Mouse (Mus musculus): ENCODE data around the gene Dbp.

Gene Dbp

DNA sequence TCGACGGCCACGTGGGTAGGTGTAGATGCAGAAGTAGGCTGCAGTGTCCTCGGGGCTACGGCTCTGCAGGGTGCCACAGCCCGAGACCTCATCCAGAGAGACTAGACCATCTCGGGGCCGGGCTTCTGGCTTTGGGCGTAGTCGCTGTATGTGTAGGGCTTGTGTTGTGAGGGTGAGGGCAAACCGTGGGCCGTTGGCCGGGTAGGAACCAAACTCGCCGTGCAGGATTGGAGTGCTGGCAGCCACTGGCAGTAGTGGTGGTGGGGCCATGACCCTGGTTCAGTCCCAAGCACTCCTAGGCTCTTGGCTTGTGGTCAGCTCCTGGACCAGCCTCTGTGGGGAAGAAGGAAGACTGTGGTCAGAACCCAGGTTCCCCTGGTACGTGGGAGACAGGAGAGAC is 8.5 kb downstream of the Dbp start:
- peak; percentile 50 for DNase-seq

DNA sequence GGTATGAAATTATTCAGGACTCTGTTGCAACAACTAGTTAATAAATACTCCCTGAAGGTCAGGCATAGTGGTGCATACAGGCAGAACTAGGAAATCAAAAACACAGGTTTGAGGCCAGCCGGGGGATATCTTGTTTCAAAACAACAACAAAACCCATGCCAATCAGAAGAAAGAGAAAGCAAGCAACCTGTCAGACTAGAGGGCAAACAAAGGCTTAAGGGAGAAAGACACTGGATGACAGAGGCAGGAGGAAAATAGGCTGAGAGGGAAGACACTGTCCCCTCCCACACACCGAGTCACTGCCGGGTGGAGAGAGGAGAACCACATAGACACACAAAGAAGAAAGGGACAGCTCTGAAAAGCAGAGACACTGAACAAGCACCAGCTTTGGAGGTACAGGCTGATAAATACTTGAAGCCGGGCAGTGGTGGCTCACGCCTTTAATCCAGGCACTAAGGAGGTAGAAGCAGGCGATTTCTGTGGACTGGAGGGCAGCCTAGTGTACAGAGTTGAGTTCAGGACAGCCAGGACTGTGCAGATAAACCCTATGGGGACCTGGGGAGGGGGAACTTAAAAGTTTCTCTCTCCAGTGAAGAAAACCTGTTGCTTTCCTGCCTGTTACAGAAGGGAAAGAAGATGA is 9.1 kb downstream of the Dbp start:
- DNase-seq, result peak; percentile 22

DNA sequence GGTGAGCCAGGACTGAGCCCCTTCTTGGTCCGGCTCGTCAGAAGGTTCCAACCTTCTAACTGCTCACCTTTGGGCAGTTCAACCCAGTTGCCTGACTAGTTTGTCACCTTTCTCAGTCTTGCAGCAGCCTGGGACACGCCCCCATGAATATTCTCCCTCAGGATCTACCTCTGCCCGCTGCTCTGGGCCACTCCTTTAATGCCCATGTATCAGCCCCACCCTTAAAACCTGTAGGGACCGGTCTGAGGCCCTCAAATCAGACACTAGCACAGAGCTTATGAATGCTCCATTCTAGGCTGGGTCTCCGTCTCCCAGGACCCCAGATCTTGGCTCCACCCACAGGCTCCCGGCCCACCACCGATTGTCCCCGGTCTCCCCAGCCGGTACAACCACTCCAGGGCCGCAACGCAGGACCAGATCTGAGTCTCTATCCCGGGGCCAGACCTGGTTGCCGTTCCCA is 9.8 kb downstream of the Dbp start:
- DNase-seq, result no peak

DNA sequence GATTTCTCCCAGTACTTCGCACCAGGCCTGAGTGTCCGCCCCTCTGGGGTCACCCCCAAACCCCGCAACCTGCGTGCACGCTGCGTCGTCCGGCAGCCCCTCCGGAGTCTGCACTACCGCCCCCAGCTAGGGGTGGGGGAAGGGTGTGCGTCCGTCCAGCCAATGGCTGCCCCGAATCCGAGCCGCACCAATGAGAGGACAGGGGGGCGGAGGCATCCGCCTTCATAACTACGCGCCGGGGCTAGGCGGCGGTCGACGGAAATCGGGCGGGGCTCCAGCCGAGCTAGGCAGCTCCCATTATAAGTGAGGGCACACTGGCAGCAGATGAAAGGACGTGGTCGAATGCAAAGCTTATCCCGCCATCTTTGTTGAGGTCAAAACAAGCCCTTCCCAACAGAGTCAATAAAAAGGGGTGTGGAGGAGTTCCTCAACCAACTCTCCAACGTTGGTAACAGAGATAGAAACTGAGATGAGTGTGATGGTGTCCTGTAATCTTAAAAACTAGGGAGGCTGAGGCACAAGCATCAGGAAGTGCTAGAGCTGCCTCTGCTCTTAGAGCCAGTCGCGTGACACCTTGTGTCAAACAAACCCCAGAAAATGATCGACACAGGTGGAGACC is 10.3 kb downstream of the Dbp start, which contains the start of gene Rpl18:
TSS of gene Rpl18 (plus strand) at position 368 of the 619 bp plus-strand sequence.
- peak; percentile 97 for DNase-seq

DNA sequence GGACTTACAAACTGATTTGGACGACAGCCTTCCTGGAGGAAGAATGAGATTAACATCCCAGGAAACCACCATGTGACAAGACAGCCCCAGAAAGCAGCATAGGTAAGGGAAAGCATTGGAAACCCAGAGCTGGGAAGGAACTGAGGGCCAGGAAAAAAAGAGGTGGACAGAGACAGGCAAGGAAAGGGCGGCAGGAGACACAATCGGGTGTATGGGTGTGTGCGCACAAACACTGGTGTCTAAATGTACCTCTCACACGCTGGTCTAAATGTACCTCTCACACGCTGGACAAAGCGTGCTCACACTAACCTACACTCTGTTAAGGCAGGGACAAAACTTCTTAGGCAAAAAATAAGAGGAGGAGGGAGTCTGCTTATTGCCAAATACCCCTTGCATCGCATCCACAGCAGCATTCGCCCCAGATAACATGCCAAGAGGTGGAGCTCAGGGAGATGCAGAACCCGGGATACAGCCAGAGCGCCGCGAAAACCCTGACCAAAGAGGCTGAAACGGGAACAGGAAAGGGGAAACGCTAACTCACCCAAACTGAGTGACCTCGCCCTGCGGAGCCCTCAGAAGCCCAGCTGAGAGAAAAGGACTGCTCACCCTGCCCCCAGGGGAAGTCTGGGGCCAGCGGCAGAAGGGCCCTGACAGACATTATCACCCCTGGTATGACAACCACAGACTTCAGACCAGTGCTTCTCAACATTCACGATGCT is 11.0 kb downstream of the Dbp start:
- DNase-seq, result peak; percentile 29

DNA sequence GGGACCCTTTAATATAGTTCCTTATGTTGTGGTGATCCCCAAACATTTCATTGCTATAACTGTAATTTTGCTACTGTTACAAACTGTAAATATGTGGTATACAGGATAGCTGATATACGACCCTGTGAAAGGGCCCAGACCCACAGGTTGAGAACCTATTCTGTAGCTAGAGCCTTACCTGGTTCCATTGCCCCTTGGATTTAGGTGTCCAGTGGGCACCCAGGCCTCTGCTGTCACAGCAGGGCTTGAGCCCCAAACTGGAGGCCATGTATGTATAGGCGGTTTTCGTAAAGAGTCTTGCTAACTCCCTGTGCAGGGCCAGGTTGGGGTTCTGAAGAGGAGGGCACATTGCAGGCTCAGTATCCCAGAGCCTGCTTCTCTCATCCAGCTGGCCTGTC is 11.6 kb downstream of the Dbp start:
- no peak for DNase-seq

DNA sequence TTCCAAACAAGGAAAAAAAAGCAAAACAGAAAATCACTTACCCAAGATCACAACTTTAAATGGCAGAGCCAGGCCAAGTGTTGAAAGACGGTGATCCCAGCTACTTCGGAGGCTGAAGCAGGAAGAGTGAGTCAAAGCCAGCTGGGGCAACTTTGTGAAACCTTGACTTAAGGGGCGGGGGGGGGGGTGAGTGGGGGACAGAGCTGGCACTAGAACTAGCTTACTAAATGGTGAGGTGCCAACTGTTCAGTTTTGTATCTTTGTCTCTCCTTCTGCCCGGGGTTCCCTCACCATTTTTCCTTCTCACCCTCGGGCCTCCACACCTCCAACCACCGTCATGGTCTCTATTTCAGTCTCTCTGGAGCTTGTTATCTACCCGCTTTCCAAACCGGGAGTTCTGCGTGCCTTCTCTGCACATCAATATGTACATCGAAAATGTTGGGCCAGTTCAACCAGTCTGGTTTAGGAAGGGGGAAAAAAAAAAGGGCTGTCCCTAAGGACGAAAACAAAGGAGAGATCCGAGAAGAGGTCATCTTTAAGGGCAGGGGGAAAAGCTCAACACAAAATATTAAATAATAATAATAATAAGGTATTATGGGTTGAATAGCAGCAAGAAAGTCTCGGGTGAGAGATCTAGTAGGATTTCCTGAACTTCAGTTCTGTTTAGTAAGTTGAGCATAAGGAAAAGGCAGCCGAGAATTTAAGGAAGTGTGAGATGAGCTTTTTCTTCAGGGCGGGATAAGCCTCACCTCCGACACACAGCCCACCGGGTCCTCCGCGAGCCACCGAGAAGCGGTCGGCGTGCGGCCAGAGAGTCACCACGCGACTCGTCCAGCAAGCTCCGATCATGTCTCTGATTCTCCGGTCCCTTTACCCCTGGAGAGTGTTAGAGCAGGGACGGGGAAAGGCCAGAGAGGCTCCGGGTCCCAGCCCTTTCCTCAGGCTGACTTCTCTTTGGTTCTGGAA is 12.3 kb downstream of the Dbp start:
- no peak for DNase-seq

DNA sequence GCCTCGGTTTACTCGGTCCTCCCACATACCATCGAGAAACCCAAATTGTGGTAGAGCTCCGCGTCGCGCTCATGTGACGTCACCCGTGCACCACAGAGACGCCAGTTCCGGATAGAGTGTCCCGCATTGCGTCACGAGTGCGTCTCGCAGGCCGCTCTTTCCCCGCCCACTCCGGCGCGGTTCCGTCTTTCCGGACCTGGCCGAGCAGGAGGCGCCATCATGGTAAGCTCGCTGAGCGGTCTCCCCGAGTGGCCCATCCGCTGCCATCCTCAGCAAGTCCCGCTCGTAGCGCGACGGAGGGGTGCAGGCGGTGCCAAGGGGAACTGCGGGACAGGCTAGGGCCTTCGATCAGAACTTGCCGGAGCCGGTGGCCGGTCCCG is 13.0 kb downstream of the Dbp start, which contains the start of gene Sphk2:
TSS of gene Sphk2 (minus strand) at position 85 of the 380 bp plus-strand sequence.
- DNase-seq, result peak; percentile 98

DNA sequence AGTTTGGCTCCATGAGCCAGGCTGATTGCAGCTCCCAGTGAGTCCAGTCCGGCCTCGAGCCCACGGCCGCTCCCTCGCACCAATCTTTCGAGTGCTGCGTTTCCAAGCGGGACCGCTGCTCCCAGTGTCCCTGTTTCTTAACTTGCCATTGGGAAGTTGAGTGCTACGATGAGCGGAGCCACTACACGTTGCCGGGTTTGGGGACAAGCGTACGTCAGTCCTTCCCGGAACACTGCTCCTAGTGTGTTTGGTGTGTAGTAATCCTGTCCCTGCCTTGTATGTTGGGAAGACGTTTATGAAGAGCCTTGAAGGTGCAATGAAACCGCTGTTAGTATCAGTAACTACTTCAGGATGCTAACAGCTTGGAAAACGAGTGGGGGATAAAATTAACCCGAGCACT is 13.4 kb downstream of the Dbp start:
- no peak for DNase-seq

DNA sequence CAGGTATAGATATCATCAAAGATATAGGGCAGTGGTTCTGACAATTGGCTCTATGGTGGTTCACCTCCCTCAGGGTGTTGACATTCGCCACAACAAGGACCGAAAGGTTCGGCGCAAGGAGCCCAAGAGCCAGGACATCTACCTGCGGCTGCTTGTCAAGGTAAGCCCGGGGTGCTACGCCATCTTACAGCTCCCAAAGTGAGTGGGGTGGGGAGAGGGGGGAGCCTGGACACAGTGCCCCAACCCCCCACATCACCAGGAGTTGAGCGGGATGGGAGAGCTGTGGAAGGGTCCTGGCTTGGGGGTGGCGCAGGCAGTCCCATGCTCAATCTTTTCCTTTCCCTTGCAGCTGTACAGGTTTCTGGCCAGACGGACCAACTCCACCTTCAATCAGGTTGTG is 14.3 kb downstream of the Dbp start:
- no peak for DNase-seq

DNA sequence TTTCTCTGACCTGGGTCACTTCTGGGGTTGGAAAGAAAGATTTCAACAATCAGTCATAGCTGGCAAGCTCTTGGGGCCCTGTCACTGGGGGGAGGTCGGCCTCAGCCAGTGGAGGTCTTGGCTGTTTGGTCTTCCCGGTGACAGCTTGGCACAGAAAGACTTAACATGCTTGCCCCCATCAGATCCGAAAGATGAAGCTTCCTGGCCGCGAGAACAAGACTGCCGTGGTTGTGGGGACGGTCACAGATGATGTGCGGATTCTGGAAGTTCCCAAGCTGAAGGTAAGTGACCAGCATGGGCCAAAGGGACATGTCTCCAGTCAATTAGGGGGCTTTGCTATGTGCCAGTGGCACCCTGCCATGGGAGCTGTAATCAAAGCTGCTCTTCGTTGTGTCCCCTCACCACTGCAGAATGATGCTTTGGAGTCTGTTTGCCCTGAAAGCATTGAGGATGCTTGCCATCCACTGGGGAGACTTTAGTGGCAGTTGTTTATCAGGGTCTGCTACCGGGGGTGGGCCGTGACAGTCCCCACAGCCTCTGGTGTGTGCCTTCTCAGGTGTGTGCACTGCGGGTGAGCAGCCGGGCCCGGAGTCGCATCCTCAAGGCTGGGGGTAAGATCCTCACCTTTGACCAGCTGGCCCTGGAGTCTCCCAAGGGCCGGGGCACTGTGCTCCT is 15.0 kb downstream of the Dbp start:
- no peak for DNase-seq

DNA sequence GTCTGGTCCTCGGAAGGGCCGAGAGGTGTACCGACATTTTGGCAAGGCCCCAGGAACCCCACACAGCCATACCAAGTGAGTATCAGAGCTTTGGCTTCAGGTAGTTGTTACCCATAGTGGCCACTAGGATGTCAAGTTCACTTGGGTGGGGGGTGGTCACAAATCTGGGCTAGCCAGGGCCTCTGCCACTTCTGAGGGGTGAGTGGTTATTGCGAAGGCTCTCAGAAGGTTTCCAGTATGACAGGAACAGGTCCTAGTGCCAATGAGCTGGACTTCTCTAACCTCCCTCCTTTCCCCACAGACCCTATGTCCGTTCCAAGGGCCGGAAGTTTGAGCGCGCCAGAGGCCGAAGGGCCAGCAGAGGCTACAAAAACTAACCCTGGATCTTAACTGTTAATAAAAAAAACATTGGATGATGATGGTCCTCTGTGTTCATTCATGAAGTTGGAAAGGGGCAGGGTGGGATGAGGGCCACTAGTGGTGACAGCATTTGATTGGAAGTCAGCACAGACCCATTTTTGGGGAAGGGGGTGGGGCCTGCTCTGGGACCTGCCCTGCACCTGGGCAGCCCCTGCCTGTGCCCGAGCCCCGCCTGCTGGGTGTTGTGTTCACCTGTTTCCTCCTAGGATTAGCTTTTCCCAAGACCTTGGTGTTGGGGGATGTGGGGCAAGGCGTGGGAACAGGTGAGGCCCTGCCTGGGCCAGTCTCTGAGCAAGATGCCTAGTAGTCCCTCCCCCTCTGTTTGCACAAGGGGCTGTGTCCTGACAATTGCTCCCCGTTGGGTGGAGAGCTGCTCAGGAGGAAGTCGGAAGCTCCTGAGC is 15.7 kb downstream of the Dbp start, which contains the start of gene Fam83e:
TSS of gene Fam83e (plus strand) at position 800 of the 821 bp plus-strand sequence.
- DNase-seq, result no peak

DNA sequence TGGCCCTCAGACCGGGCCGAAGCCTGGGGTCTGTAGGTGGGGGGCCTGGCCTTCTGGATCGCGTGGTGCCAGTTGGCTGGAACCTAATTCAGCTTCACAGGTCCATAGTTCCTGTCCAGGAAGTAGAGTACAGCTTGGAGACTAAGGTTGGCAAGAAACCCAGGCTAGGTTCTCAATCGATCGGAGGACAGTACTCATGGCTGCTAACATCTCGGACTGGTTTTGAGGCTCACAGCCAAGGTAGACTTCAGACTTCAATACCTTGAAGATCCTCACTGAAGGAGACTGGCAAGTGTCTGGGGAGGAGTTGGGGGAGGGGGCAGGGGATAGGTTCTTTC is 16.3 kb downstream of the Dbp start:
- DNase-seq, result no peak

DNA sequence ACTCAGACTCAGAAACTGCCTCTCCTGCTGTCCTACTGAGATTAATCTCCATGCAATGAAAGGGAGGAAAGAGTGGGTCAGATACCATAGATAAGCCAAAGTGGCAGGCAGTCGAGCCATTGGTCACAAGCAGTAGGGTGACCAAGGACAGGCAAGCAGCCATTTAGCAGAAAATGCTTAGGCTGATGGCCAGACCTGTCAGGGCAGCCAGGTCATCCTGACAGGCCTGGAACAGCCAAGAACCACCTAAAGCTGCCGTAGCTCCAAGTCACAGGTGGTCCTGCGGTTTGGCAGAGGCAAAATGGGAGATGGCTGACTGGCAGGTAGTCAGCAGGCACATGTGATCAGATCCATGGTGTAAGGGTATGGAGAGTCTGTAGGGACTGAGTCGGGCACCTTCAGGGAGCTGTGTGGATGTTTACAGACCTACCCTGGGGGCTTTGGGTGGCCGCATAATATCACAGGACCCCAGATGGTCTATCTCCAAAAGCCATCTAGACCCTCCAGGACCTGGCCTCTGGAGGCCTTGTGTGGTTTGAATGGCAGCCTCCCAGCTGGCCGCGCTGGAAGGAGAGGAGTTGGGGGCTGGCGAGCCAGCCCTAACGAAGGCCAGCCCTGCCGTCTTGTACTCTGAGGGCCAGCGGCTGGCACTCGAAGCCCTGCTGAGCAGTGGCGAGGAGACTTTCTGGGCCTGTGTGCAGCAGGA is 16.9 kb downstream of the Dbp start:
- DNase-seq, result no peak

DNA sequence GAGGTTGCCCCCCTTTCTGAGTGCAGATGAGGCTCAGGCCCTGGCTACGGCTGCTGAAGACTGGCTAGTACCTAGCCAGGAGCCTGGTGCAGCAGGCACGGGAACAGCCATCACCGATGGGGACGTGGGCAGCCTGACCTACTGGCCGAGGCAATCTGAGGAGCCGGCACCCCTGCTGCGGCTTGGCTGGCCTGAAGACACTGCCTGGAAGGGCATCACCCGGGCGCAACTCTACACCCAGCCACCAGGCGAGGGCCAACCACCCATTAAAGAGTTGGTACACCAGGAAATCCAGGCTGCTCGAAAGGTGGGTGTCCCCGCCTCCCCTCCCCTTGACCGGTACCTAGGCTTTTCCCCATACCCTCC is 17.4 kb downstream of the Dbp start:
- no peak for DNase-seq

DNA sequence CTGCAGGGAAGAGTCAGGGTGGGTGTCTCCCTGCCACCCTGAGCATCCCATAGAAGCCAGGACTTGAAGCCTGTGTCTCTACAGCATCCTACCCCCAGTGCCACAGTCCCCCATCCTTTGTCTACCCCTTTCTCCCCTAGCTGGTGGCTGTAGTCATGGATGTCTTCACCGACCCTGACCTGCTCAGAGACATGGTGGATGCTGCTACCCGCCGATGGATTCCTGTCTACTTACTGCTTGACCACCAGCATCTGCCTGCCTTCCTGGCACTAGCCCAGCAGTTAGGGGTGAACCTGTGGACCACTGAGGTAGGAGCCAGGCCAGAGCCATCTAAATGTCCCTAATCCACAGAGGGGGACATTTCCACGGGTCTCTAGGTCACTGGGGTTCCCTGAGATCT is 18.4 kb downstream of the Dbp start:
- DNase-seq, result no peak

DNA sequence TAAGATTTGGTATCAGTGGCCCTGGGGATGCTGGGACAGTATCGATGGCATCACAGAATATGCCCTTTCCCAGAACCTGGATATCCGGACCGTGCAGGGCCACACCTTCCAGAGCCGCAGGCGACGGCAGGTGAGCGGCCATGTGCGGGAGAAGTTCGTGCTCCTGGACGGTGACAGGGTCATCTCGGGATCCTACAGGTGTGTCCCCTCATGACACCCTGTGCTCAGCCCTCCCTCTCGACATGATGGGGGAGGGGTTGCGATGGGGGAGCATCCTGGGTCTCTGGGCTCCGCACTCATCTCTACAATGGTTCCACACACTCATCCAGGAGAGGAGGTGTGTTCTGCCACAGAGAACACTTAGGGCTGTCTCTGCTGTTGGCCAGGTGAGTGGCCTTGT is 18.9 kb downstream of the Dbp start:
- no peak for DNase-seq

DNA sequence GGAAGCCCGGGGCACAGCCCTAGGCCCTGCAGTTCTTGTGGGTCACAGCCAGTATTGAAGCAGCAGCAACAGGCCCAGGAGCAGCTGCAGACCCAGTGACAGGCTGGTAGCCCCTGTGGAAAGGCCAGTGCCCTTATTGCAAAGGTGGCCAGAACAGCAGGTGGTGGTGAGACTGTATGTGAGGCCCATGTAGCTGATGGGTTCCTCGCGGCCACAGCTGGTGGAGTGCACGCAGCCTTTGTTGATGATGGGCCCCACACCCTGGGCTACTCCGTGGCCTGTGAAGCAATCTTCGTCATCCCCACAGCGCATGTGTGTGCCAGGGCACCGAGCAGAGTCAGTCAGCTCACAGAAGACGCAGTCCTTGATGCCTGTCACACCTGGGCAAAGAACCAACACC is 20.3 kb downstream of the Dbp start:
- no peak for DNase-seq

DNA sequence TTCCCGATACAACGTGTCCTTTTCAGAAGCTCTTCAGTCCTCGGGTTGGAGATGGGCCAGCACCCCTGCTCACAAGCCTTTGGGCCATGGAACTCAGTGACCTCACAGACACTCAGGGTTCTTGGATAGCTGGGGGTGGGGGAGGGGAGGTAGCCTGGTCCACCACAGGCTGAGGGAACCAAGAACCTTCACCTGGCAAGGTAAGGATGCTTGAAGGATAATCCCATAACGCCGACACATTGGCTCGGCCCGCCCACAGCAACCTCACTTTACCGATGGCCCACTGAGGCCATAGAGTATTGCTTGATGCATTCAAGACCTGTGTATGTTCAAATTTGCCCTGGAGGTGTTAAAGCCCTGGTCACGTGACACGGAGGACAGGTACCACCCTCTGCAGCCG is 20.8 kb downstream of the Dbp start, which contains the start of gene Spaca4:
TSS of gene Spaca4 (minus strand) at position 101 of the 400 bp plus-strand sequence.
- DNase-seq, result no peak

DNA sequence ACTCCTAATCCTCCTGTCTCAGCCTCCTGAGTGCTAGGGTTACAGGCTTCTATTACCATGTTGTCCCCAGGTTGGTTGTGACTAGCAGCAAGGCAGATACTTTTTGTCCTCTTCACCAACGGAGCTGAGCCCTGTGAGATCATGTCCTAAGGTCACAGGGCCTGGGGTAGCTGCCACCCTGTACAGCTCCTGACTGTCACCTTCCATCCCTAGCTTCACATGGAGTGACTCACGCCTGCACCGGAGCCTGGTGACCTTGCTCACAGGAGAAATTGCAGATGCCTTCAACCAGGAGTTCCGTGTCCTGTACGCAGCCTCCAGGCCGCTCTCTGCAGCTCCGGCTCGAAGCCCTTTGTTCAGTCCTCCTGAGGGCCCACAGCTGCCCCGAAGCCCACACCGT is 21.5 kb downstream of the Dbp start:
- DNase-seq, result no peak

DNA sequence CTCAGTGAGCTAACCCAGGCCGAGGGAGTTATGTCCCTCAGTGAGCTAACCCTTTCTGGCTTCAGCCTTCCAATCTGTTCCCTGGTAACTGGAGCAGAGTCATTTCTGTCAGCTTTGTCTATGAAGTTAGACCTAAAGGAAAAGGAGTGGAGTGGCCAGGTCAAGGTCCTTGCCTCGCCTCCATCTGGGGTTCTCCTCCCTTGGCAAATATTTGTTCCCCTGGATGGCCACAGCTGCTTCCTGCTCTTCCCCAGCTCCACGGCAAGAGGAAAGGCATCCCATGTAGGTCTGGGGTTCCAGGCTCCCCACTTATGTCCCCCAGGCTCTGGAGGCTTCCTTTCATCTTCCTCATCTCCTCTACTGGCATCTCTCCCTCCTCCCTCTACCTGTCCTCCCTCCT is 22.7 kb downstream of the Dbp start:
- DNase-seq, result no peak
